Mouse (Mus musculus) adrenal gland, postnatal 4 days (tissue): Measurements from ENCODE around the gene Gm20388. TPM values are rescaled to one million over a fixed set of nuclear protein-coding genes. Genes with fewer than 3 reads are reported as not detected.

Experiments used
- DNase-seq, 2 experiments: peaks; one replicate each; pipeline ENCODE4 v3.0.0; 2021 to 2022; ENCODE audit warnings: low spot score in 2 of 2, mixed read lengths in 2 of 2
- total RNA-seq, 2 experiments: library from RNA; stranded (reverse); gene quantifications; 2 replicates each; pipeline ENCODE4 v1.2.3; 2021

The Gm20388 gene
- total RNA-seq, 2 experiments from 2014 or later = 8.8 TPM; not detected in 1

DNA sequence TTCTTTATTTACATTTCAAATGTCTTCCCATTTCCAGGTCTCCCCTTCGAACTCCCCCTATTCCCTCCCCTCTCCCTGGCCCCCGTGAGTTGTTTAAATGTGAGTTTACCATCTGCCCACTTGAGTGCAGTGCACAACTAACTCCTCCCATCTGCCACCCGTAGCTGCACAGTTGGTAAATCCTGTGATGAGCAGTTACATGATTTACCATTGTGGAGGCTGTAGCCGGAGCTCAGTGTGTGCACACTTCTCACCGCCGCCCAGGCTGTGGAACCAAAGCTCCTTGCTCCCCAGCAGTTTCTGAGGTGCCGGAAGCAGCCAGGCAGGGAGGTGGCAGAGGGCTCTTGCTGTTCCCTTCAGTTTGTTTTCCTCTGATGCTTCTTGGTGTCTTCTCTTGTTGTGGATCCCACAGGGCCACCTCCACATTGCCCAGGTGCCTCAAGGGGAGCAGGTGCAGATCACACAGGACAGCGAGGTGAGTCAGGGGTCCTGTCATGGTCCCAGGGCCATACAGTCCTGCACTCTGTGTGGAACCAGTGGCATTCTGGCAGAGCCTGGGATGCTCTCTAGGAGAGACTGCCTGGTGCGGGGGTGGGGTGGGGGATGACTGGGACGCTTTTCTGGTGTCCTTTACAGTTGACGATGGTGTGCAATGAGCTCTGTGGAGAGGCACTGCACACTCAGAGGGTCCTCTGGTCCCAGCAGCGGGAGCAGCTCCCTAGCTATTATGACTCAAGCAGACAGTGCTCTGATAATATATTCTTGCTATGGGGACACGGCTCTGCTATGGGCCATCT lies 2096.2 kb downstream of the Gm20388 start:
- no peak for DNase-seq

DNA sequence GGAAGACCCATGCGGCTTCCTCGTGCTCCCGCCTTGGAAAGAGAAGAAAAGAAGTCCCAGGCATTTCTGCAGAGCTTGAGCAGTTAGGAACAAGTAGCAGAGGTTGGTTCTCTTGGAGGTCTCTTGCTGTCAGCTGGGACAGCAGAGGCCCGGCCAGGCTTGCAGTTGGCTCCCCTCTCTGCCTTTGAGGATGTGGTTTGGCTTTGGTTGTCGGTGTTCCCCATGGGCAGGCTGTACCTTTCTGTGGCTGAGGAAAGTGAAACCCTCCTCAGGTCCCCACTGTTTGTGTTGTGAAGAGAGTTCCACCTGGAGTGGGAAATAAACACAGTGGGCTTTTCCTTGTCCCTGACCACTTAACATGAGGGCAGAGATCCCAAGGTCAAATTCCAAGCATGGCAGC lies 2097.8 kb downstream of the Gm20388 start:
- no peak for DNase-seq

DNA sequence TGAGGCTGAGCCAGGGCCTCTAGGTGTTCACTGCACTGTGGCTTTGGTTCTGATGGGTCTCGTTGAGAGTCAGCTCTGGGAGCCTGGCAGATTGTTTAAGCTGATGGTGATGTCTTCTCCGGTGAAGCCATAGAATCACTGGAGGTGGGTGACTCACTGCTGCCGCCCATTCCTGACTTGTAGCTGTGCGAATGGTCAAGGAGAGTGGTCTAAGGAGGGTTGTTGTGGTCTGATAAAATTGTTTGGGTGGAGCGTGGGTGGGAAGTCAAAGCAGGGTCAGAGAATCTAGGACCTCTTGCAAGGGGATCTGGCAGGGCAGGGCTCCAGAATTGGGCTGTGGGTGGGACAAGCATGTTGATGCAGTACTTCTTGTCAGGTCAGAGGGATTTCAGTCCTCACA lies 2100.0 kb downstream of the Gm20388 start:
- DNase-seq = no peak

DNA sequence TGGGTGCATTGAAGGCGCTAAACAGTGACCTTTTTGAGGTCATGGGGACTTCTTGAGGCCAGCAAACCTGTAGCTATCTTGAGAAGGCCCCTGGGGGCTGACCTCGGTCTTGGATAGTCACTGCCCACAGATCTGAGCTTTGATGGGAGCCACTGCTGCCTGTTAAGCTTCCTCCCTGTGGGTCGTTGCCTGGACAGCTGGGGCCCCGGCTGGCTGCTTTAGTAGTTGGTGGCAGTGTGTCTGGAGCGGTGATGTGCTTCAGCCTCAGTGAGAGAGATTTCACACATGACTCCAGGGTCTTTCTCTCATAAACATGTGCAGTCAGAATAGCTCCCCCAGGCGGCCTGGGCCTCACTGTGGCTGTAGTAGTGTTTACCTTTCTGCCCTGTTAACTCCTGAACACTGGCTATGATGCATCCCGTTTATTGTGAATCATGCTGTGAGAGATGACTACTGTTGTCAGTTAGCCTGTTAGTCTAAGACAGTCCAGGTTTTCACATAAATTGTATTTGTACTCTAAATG lies 2100.5 kb downstream of the Gm20388 start:
- DNase-seq = no peak

DNA sequence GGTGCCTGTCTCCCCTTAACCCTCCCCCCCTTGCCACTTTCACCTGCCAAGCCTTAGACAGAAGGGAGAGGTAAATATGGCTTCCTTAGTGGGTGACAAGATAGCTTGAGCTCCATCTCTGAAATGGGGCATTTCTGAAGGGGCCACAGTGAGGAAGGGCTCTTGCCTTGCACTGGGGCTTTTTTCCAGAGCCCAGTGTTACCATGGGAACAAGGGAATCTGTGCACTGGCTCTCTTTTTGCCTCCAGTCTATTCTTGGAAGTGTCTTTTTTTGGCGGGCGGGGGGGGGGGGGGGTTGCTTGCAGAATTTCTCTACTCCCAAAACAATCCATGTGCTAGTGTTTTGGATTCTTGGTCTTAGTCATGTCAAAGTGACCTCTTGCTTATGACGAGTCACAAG lies 2104.0 kb downstream of the Gm20388 start:
- DNase-seq = no peak

GRCm38 (mm10) chr8:122018046-122018831 lies 2107.6 kb downstream of the Gm20388 start:
- DNase-seq = no peak

- no peak for DNase-seq
Measured at GRCm38 (mm10) chr8:122019162-122019561, 2108.5 kb downstream of the Gm20388 start.

DNA sequence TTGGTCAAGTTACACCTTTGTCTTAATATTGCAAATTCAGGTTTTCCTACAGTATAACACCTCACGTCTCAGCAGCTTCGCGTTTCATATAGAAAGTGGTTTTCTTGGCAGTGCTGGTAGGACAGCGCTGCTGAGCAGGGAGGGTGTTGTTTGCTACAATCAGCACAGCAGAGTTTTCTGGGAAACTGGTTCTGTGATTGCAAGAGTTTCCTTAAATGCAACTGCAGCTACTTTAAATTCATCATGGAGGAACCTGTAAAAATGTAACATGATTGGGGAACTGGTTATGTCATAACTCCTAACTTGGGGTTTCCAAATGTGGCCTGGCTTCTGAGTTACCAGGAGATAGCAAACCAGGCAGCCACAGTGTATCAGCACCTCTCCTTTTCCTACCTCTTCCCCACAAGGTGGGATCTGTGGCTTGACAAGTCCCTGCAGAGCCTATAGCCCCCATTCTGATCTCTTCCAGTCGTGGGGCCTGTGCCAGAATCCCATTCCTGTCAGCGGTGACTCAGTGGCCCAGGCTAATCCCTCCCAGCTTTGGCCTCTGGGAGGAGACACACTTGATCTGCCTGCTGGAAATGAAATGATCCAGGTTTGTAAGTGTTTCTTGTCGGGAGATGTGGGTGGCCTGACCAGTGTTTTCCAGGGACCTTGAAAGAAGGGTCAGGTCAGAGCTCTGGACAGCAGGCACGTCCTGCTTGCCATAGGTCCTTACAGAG lies 2109.6 kb downstream of the Gm20388 start:
- DNase-seq = no peak

DNA sequence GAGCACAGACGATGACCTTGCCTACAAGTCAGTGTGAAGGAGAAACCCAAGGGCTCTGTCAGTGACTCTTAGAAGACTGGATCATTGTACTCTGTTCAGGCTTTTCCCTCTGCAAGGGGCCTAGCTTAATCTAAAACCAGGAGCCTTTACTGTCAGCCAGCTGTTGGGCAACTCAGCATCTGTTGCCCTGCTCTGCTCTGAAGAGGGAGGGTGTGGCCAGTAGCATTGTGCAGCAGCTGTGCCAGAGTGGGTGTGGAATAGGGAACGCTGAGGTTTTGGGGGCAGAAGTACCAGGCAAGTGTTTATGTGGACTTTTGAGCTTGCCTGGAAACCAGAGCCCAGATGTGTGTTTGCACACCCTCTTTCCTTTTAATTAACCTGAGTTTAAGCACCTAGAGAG lies 2111.1 kb downstream of the Gm20388 start:
- DNase-seq = no peak

DNA sequence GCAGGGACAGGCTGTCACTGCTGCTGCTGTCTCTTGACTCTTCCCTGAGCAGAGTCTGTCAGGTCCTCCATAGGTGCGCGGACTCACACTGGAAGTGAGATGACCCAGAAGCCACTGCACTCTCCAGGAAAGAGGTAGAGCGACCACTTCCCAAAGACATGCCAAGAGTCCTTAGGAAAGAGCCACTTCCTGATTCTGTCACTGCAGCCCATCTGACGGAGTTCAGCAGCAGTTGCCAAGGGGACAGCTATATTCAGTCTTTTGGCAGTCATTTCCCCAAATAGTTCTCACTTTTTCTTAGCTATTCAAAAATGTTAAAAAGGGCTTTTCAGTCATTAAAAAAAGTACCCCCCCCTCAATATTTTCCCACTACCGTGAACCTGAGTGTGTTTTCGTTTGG lies 2111.6 kb downstream of the Gm20388 start:
- DNase-seq = no peak

DNA sequence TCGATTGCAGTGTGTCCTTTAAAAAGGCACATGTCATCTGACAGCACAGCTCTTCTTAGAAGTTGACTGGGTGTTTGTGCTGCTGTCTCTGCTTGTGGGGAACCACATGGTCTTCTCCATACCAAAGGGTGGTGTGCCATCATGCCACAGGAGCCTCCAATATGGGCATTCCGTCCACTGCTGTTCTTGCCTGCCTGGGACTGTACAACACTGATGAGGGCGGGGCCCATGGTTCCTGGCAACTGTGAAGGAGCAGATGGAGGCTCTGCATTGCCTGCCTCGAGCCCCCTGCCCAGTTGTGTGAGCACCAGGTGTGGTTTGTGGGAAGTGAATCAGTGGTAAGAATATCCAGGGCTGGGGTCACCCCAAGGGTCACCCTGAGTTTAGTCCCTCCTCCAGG lies 2112.1 kb downstream of the Gm20388 start:
- DNase-seq = no peak

DNA sequence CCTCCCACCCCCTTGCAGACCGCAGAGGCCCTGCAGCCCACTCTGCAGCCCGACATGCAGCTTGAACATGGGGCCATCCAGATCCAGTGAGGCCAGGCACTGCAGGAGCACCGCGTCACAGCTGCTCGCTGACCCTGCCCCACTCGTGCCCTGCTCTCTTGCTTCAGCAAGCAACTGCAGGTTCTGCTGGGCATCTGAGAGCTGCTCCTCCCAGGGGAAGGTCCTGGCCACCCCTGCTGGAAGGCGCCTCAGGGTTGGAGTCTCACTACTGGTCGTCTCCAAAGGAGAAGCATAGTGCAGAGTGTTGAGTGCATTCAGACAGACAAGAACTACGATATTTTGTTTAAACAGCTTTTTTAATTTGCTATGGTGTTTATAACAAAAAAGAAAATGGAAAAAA lies 2114.9 kb downstream of the Gm20388 start:
- DNase-seq = no peak

DNA sequence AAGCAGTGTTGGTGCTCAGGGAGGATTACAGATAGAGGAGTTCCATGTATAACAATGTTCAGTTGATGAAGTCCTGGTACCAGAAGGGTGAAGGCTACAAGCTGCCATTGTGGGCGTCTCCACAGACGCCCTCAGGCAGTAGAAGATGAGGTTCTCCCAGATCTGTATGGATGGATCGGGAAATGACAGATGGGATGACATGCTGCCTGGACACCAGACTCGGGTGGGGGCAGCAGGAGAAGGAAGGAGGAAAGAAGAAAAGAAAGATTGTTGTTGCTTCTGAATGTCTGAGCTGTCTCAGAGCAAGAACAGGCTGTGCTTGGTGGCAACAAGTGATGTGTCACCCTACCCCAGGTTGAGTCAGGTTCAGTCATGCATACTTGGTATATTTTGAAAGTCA lies 2117.5 kb downstream of the Gm20388 start:
- no peak for DNase-seq

- no peak for DNase-seq
Measured at GRCm38 (mm10) chr8:122030965-122031364, 2120.3 kb downstream of the Gm20388 start.

DNA sequence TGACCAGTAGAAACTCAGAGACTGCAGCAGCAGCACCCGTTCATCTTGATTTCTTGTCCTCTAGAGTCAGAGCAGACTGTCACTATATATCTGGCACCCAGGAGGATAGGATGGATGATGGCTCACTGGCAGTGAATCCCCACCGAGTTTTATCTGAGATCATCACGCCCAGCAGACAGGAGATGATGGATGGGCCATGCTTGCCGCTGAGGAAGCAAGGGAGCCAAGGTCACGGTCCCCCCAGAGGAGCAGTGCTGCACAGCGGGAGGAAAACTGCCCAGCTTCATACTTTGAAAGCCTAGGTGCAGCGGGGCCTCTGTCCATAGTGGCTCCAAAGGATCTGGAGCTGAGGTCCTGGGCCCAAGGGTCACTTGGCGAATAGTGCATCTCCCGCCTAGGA lies 2122.1 kb downstream of the Gm20388 start:
- peak in 1 of 2 experiments; percentile 12 for DNase-seq

GRCm38 (mm10) chr8:122035543-122035942 lies 2124.9 kb downstream of the Gm20388 start:
- DNase-seq = no peak

GRCm38 (mm10) chr8:122036325-122036724 lies 2125.7 kb downstream of the Gm20388 start:
- no peak for DNase-seq

GRCm38 (mm10) chr8:122037279-122037678 lies 2126.6 kb downstream of the Gm20388 start:
- no peak for DNase-seq

DNA sequence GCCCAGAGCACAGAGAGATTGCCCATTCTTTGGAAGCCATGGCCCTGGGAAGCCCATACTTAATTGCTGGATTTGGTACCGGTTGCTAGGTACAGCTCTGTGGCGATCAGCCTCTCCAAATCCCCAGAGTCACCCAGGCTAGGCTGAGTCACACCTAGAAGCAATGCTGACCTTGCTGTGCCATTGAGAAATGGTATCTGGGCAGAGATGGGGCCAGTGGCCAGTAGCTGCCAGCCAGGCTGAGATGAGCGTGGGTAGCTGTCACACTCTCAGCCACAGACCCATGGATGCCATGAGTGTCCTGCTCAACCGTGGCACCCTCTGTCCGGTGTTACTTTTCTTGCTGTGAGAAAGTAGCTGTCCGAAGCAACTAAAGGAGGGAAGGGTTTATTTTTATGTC lies 2127.4 kb downstream of the Gm20388 start:
- DNase-seq = no peak

DNA sequence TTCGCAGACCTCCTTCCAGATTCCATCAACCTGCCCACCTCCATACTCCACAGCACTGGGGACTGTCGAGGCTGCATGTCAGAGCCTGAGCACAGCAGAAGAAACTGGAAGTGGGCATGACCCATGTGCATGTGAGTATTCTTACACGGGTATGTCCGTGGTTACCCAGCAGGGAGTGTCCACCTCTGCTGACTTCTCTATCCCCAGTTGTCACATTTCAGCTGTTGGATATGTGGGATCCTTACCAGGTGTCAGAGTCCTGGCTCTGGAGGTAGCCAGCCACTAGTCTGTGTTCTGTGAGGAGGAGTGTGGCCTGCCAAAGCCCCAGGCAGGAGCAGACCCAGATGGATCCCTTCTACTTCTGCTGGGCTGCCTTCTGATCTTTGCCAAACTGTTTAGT lies 2128.8 kb downstream of the Gm20388 start:
- DNase-seq = no peak

- no peak for DNase-seq
Measured at GRCm38 (mm10) chr8:122047206-122047870, 2136.7 kb downstream of the Gm20388 start.
